Mouse (Mus musculus): ENCODE data around the gene Slc6a2. TPM values are rescaled to one million over a fixed set of nuclear protein-coding genes. Genes with fewer than 3 reads are reported as not detected.

Slc6a2 gene
- total RNA-seq, 2 experiments from 2014 or later: 0.10 to 0.11 TPM

- intact Hi-C loops (cut with DNase I): loop anchor here (5.0 to 10.0 kb wide), 3 partner anchors 133 to 483 kb away; no protein-coding TSS in a partner anchor
Observed at GRCm38 (mm10) chr8:93012226-93012625, 52.3 kb downstream of the Slc6a2 start.

DNA sequence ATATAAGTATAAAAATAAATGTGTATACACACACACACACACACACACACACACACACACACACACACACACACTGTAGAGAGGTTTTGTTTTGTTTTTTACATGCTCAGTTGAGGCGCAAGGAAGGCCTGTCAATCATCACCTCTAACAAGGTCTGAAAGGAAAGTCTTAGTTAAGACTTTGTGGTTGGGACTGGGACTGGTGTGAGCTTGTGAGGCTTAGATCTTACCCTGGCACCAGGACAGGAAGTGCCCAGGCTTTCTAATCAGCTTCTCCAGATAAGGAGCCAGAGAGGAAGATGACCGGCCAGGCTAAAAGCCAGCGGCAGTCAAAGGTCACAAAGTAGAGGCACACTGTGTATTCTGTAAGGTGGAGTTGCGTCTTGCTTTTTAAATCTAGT, 54.4 kb downstream of the Slc6a2 start:
- intact Hi-C loops (cut with DNase I): loop anchor here (5.0 to 10.0 kb wide), 3 partner anchors 131 to 481 kb away; no protein-coding TSS in a partner anchor
- no peak for DNase-seq (ENCODE audit: low spot score in 2 of 2)

More at GRCm38 (mm10) chr8:93012226-93012625, 52.3 kb downstream of the Slc6a2 start:
- DNase-seq (ENCODE audit: low spot score in 2 of 2): no peak

GRCm38 (mm10) chr8:93021738-93022137, 61.9 kb downstream of the Slc6a2 start:
- intact Hi-C loops (cut with DNase I): no loop called here
- no peak for DNase-seq (ENCODE audit: low spot score in 2 of 2)

- intact Hi-C loops (cut with DNase I): no loop called here
- no peak for DNase-seq (ENCODE audit: low spot score in 2 of 2)
Observed at GRCm38 (mm10) chr8:93030664-93031063, 70.8 kb downstream of the Slc6a2 start.

- no peak for DNase-seq (ENCODE audit: low spot score in 2 of 2)
- intact Hi-C loops (cut with DNase I): no loop called here
Observed at GRCm38 (mm10) chr8:93038831-93039230, 79.0 kb downstream of the Slc6a2 start.

DNA sequence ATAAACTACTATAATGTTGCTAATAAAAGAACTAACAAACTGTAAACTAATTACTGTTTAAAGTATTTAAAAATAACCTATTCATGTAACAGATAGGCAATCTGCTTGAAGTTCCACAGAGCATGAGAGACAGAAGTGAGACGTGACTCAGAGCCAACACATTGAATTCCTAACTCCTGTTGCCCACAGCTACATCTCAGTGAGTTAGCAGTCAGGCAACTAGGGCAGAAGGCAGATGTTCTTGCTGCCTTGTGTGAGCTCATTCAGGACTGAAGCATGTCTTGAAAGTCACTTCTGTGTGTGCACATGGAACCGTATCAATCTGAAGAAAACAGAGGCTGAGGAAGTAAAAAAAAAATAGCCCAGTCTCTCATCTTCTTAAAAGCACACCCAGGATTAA, 80.4 kb downstream of the Slc6a2 start:
- intact Hi-C loops (cut with DNase I): no loop called here
- DNase-seq (ENCODE audit: low spot score in 2 of 2): no peak

DNA sequence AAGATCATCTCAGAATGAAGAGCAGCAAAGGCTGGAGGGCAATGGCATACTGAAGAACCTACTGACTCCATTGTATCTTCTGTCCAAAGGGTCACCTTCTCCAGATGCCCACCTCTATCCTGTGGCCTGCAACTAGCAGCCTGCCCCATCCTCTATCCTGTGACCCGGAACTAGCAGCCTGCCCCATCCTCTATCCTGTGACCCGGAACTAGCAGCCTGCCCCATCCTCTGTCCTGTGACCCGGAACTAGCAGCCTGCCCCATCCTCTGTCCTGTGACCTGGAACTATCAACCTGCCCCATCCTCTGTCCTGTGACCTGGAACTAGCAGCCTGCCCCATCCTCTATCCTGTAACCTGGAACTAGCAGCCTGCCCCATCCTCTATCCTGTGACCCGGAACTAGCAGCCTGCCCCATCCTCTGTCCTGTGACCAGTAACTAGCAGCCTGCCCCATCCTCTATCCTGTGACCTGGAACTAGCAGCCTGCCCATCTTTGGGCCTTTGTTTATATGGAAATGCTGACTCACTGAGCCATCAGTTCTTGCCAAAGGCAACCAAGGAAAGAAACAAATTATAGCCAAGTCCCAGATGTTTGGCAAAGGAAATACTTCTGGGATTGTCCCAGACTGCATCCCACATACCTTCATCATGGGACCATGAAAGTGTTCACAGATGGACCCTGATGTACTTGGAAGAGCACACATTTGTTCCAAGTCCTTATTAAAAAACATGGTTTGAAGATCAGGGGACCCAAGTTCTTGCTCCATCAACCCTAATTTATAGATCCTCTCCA, 81.1 kb downstream of the Slc6a2 start:
- intact Hi-C loops (cut with DNase I): no loop called here
- DNase-seq (ENCODE audit: low spot score in 2 of 2): no peak

- intact Hi-C loops (cut with DNase I): no loop called here
- DNase-seq (ENCODE audit: low spot score in 2 of 2): no peak
Observed at GRCm38 (mm10) chr8:93043083-93043482, 83.2 kb downstream of the Slc6a2 start.

- DNase-seq (ENCODE audit: low spot score in 2 of 2): no peak
- intact Hi-C loops (cut with DNase I): no loop called here
Observed at GRCm38 (mm10) chr8:93048092-93048491, 88.2 kb downstream of the Slc6a2 start, which contains the start of gene Ces1a. Ces1a (minus strand) TSS chr8:93048192.

- peak; percentile 12 to 26 for DNase-seq (ENCODE audit: low spot score in 2 of 2)
Observed at GRCm38 (mm10) chr8:93048510-93049416, 88.9 kb downstream of the Slc6a2 start.

More at GRCm38 (mm10) chr8:93048510-93049416, 88.9 kb downstream of the Slc6a2 start:
- intact Hi-C loops (cut with DNase I): no loop called here

Small RNAs within 50 kb of the gene (microRNA-seq; reads per million reads assigned to microRNA genes)
- gene Gm22151: not detected

Other genes starting within 250 kb of the Slc6a2 start
- gene Mmp2, start 132.8 kb upstream of the Slc6a2 start, total RNA-seq (2021): 1 to 10 TPM; 2.4 TPM
- 1 to 10 TPM; 9.2 to 9.6 TPM for gene Lpcat2, start 104.7 kb upstream of the Slc6a2 start, total RNA-seq (2021)
- 1 to 10 TPM in 1 of 2 experiments, under 1 TPM in 1; 0.64 to 1.1 TPM for gene Capns2, start 58.7 kb upstream of the Slc6a2 start, total RNA-seq (2021)
- gene Ces1a, start 88.1 kb downstream of the Slc6a2 start, total RNA-seq (2021): under 1 TPM in 1 of 2 experiments, not detected in 1; 0.27 TPM
- not detected for gene Ces1b, start 119.9 kb downstream of the Slc6a2 start, total RNA-seq (2021)
- not detected for gene Ces1c, start 171.2 kb downstream of the Slc6a2 start, total RNA-seq (2021)
- gene Ces1d, start 237.8 kb downstream of the Slc6a2 start, total RNA-seq (2021): not detected

Measured in left cerebral cortex, postnatal 36 days (tissue).